Mouse (Mus musculus) ES-CJ7 (cell line): ENCODE measurements around the gene Glis3.

Experiments used
- DNase-seq: peaks from one replicate; pipeline ENCODE4 v3.0.0; 2011; ENCODE audit warnings: low read depth, low spot score

The Glis3 gene

DNA sequence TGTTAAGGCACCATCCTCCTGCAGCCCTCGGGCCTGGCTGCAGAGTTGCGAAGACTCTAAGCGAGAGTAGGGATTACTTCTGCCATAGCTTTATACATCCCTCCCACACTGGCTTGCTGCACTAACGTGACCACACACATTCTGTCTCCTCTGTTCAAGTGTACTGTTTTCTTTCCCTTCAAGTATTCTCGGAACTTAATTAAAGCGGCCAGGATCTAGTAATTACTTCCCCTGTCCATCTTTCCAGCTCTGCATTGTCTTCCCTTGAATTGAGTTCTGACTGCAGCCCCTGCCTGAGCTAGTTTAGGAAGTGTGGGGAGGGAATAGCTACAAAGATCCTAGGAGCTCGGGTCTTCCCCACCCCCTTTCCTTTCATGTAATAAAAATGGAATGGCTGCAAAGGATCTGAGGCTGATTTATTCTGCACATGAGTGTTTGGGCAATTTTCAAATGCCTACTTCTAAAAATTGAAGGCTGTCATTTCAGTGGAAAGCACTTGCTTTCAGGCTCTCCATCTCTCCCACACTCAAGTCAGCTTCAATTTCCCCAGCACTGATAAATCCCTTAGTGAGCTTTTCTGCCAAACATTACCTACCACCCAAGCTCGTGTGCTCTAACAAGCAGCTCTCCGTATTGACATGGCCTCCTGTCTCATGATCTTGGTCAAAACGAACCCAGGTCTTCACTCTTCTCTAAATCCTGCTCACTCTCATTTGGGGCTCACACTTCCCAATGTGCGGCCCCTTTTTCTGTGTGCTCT, 346.7 kb downstream of the Glis3 start:
- DNase-seq = no peak

DNA sequence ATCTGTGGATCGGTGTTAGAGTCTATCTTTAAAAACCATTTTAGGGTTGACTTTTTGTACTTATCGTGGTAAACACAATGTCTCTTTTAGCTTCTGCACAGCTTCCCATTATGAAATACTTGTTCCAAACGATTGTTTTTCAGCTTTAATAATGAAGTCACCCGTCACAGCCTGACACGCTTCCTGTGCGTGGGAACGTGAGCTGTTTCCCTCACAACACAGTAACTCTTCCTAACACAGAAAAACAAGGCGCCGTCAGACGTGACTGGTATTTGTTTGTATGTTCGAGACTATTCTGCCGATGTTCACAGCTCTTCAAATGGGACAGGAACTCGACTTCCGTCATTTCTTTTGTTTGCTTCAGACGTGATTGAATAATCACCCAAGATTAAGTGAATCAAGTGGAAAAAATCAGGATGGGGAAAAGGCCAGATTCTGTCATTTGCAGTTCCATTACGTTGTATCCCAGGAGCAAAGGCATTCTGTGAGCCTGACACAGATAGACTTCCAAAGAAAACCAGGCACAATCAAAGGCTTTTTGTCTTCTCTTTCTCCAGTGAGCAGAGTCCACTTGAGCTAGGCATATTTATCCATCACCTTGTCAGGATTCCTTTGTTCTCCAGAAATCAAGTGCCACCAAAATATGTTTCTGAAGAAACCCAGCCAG, 351.3 kb downstream of the Glis3 start:
- no peak for DNase-seq

DNA sequence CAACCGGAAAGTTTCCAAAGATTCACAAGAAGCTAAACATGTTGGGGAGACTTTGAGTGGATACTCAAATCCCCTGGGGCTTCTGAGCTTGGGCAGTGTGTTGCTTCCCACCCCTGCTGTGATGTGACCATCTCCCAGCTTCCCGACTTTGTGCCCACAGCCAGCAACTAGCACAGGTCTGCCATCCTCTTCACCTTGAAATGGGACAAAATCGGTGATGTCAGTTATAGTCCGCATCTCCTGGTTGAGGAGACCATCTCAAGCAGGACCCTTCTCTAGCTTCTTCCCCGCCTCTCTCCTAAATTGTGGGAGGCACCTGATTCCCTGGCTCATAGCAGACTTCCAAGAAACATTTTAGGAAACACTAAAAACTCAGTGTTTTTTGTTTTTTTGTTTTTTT, 352.3 kb downstream of the Glis3 start:
- no peak for DNase-seq

DNA sequence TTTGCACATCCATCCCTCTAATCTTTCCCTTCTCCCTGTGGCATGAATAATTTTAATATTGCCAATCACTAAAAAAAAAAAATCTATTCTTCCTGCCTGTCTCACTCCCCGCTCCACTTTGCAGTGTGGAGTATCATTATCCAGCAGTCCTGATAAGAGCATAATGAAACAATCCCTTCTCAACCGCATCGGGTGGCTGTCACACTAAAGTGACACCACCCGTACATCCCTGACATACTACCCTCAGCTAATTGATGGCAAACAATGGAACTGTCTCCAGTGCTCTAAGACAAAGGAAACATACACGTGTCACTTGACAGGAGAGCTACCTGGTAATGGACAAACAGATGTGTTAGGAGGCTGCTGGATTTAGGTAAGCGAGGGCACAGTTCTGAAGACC, 373.8 kb downstream of the Glis3 start:
- DNase-seq = no peak

DNA sequence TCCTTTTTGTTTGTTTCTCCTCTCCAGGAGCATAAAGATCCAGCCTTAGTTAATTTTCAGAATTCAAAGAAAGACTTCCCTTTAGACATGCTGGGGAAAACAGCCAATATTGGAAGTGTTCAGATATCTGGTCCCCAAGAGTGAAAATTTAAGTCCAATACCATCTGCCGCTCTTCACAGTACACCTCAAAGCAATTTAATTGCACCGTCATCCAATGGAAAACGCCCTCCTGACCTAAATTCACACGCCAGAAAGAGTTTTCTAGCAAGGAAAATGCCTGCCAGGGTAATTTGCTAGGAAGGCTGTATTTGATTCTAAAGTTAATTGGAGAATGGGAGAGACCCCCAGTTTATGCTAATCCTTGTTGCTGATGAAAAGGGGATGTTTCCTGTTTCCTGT, 374.4 kb downstream of the Glis3 start:
- DNase-seq = no peak

DNA sequence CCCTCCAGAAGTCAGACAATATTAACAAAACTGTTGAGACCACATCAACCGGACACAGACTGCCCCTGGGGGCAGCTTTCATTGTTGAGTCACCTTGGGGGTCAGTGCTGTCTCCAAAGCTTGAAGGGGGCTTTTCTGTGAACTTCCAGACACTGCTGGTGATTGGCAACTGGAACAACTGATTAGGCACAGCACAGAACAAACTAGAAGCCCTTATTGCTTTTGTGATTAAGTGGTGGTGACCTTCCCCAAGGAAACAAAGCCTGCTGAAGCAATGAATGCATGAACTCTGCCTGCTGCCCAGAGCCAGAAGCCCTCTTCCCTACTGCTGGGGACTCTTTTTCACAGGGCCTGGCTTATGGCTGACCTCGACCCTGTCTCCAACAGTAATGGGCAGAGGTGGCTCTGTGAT, 377.0 kb downstream of the Glis3 start:
- no peak for DNase-seq

DNA sequence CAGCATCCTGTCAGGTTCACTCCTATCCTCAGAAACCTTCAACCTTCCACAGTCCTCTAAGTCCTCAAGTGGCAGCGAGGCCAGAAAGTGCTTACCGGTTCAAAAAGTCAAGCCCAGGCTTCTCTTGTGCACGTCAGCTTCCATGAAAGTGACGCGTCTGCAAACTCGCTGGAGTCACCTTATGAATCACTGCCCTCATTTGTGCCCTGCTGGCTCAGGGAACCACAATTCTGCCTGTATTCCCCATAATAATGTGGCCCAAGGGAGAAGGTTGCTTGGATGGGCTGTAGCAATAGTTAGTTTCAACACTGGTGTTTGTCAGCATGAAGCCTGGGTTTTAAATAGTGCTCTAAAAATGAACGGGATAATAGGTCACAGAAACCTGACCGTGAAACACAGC, 379.7 kb downstream of the Glis3 start:
- DNase-seq = no peak

DNA sequence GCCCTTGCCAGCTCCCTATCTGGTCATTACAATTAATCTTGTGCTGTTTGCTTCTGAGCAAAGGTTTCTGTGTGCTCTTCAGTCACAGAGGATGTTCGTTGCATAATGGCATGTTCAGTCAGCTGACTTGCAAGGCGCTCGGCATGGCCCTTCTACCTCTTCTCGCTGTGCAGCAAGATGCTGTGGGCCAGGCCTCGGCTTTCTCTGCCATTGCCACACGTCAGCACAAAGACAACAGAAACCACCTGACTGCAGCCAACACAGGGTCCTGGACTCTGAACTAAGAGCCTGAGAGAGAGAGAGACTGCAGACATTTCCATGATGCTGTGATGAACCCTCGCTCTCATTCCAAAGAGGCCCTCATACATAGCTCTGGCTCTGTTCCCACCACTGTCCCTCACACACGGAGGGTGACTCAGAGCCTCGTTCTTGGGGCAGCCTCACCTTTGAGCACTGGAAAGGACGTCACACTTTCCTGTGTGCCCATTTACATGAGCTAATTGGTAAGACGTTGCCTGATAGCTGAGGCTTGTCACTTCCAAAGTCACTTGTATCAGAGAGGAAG, 380.6 kb downstream of the Glis3 start:
- DNase-seq = no peak

DNA sequence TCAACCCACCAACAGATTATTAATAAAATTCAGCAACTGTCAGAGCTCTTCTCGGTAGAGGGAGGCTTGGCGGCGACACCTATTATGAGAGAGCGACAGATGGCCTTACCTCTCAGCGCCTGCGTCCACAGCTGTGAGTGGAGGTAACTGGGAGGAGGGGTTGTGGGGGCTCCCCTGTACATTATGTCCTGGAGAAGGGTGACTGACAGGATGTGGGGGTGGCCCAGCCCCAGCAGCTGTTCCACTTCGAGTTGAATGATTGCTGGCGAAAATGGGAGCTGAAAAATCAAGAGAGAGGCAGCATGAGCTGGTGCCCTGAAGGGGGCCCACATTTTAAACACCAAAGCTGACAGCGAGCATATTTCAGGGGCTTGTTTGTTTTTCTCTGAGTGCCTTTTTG, 381.2 kb downstream of the Glis3 start:
- DNase-seq = no peak

DNA sequence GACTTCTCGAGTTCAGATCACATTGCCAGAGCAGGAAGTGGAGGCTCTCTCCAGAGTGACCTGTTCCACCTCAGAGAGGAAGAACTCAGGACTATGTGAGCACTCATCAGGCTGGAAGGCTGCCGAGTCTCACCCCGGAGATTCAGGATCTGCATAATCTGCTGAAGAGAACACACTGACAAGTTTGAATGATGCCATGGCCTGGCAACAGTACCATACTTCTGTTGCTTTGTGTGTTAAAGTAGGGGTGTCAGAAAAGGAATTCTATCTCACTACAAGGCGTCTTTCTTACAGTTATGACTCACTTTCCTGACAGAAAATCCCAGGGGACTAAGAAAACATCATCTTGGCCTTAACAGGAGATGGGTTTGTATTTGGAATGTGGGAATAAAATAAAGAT, 388.3 kb downstream of the Glis3 start:
- DNase-seq = no peak

DNA sequence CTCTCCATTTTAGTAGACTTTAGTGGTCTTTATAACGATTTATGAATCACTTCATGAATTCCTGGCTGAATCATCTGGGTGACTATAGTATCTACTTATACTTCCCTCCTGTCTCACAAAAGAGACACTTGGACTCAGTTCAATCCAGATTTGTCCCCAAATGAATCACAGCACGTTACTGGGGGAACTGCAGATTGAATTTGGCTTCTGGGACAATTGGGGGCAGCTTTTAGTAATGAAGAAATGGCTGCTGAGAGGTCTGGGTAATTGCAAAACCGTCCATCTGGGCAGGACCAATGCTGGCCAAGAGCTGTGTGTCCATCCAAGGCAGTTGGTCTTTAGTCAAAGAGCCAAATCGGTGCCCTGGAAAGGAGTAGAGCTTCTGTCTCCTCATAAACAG, 390.4 kb downstream of the Glis3 start:
- DNase-seq = no peak

DNA sequence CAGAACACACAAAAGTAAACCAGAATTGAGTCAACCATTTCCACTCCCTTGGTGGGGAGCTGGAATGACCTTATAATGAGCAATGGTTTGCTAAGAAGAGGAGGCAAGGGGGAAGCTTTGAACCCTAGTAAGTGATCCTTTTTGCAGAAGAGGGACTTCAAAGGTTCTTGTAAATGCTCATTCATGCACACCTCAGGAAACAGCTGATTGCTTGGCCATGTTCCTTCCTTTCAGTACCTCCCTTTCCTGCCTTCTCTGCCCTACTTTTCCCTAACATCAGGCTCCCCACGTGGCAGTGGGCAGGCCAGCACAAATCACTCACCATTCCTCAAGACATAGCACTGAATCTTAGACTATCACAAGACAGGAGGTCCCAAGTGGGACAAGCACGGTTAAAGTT, 392.4 kb downstream of the Glis3 start:
- DNase-seq = no peak

DNA sequence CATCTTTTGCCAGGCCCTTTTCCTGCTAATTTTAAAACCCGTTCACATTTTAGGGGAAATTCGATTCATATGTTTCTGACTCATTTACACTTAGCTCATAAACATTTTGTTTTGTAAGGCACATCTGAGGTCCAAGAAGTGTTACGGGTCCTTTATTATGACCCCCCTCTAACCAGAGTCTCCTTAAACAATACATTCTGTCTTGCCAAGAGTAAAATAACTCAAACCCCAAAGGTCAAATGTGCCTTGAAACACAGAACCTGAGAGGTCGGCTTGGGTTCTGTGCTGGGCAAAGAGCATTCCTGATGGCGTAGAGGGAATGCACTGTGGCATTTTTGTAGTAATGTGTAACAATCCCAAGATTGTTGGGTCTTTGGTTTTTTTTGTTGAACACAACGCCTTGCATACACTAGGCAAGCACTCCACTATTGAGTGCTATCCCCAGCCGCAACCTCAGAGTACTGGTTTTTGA, 395.7 kb downstream of the Glis3 start:
- no peak for DNase-seq

DNA sequence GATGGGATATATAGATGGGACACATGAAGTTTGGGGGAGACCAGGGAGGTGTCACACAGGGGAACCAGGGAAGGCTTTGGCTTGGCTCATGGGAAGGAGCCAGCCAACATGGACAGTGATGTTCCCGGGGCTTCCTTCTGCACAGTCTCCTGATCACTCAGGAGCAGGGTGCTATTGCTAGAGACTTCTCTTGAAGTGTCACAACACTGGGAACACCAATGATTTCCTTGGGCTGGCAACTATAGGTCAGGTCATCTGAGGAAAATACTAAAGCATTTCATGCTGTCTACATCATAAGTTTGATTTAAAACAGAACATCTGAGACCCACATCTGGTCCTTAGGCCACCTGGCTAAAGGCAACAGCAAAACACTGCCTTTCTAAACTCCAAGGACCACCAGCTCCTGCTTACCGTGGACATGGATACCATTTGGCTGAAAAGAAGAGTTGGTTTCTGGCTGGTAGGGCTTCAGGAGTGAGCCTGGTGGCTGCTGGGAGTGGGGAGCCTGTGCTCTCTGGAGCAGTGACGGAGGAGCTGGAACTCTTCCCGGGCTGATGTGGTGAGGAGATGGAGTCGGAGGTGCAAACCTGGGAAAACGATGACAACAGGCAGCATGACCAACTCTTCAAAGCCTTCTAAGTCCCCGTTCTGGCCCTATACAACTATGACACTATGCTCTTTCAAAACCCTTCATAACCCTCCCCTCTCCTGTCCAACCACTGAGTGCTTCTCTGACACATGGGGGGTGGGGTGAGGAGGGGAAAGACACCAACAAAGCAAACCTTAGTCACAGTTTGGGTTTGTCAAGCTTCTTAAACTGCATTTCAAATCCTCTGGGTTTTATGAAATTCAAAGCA, 396.4 kb downstream of the Glis3 start:
- no peak for DNase-seq

DNA sequence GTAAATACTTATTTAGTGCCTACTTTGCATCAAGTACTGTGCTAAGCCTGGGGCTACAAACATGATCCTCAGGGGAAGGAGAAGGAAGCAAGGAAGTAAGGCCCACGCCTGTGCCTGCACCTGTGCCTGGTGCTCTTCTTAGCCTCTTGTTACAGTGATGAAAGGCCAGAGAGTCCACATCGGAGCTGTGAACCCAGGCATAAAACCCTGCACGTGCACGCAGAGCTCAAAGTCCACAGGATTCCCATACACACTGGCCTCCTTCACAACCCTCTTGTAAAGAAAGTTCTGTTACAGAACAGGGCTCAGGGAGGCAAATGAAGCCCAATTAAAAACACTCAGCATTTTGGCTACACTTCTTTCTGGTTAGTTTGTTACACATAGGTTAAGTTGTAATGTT, 398.5 kb downstream of the Glis3 start:
- DNase-seq = no peak

DNA sequence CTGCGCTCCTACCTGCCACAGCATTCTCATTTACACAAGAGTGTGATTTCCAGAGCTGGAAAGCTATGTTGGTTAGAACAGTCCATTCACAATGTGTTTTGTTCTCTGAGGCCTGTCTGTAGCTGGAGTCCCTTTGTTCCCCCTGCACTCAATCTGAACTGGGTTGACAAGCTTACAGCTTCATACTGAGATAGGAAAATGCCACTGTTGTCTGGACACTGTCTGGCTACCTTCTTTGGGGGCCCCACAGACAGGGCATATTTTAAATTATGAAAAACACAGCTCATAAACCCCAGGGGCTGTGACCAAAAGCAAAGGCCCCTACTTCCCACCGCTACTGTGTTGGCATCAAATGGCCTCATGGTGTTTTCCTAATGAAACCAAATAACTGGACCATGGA, 402.8 kb downstream of the Glis3 start:
- DNase-seq = no peak

DNA sequence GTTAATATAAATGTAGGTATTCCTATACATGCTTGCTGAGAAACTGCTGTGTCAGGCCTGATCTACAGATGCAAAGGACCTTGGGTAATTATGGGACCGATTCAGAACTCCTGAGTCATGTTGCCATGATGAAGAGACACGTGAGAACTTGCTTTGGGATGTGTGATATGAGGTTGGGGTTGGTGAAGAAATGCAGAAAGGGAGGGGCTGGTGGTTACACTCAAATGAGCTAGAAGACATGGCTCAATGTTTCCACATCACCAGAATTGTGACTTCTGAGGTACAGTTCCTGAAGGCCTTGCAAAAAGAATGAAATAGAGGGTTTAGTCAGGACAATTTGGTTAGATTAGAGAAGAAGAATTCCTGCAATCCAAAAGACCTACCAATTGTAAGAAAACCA, 405.4 kb downstream of the Glis3 start:
- DNase-seq = no peak

DNA sequence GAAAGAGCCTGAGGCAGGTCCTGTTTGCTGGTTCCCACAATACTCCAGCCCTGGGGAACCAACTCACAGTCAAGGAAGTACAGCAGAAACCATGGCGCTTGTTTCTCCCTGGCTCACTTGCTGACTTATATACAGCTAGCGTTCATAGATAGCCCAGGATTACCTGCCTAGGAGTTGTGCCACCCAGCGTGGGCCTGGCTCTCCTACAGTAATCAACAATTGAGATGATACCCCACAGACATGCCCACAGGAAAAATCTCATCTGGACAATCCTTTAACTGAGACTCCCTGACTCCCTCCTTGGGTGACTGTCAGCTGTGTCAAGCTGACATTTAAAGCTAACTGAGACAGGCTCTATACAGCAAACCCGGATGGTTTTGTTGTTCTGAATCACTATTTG, 405.9 kb downstream of the Glis3 start:
- no peak for DNase-seq

DNA sequence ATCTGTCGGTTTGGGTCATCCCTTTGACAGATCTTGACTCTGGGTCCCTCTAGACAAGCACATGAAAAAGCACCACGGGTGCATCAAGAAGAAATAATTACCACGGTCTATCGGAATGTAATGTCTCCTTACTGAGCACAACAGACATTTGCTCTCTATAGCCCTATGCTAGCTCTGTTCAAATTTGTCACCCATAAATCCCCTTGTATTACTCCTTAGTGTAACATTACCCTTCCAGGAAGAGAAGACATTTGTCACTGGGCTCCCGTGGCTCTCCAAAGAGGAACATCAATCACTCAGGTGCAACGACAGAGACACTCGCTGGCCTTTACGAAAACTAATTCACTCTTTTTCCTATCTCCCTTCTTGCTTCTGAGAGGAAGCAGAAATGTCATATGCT, 413.0 kb downstream of the Glis3 start:
- no peak for DNase-seq

DNA sequence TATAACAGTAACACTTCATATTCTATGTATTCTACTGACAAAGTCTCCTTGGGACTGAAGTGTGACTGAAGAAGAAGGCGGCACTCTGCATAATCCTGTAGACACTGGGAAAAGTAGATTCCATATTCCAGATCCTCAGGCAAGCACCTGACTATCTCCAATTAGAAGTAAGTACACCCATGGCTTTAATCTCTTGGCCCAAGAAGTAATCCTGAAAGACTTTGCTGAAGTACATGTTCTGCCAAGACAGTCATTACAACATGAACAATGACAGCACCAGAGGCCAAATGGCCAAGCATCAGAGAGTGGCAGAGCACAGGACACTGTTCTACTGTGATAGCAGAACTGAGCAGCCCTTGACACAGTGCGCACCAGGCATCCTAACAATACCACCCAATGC, 414.1 kb downstream of the Glis3 start:
- no peak for DNase-seq

DNA sequence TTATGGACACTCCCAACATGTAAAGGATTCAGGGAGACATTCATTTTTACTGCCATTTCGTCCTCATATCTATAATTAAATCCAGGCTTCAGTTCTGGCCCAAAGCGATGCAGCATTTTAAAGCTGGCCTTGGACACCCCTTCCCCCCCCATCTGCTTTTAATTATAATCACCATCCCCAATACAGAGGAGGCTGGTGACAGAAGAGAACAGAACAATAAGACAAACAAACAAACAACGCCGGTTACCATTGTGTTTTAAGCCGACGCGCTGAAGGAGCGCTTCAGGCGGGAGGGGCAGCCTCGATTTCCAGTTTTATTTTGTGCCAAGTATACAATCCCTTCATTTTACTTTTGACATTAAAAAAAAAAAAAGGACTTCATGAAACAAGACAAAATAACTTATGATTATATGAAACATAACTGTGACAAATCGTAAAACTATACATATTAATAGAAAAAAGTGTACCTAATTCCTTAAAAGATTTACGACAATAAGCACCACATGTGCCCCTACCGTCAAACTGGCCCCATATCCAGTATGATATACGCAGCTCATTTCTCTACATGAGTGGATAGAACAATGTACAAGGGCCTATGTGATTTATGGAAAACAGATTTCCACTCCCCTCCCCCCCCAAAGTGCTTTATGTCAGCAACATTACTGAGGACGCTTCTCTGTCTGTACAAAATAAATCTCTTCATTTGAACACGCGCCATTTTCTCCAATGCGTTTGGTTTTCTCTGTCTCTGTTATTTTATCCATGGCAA, 420.8 kb downstream of the Glis3 start:
- DNase-seq = no peak
